Mouse (Mus musculus) liver, adult 2 months (tissue): ENCODE data around the gene Psmb5. TPM values are rescaled to one million over a fixed set of nuclear protein-coding genes. Genes with fewer than 3 reads are reported as not detected.

Experiments
- DNase-seq: peaks from one replicate; pipeline ENCODE4 v3.0.0-alpha.2; 2011; ENCODE audit warnings: low read depth, low spot score; ENCODE audit errors: extremely low read depth
- H3K27ac ChIP-seq: fragments of 200-500 bp; replicated peaks from 2 replicates; pipeline ENCODE4 v1.5.1; 2012; ENCODE audit warnings: low read depth, mild to moderate bottlenecking, control low read depth, inconsistent platforms, low read length; ENCODE audit not compliant: insufficient read depth
- H3K27me3 ChIP-seq: fragments of 200-500 bp; 2 replicates; pipeline ENCODE4 v1.6.1; 2012; ENCODE audit warnings: mild to moderate bottlenecking, moderate library complexity, low read length, inconsistent platforms; ENCODE audit not compliant: control insufficient read depth, insufficient read depth
- H3K36me3 ChIP-seq: fragments of 200-500 bp; 2 replicates; pipeline ENCODE4 v1.6.1; 2012; ENCODE audit warnings: low read length, inconsistent platforms; ENCODE audit not compliant: control insufficient read depth, insufficient read depth
- H3K4me1 ChIP-seq: fragments of 200-500 bp; 2 replicates; pipeline ENCODE4 v1.6.1; 2011; ENCODE audit warnings: low read length; ENCODE audit not compliant: control insufficient read depth, insufficient read depth
- H3K4me3 ChIP-seq: fragments of 200-500 bp; 2 replicates; pipeline ENCODE4 v1.5.1; 2011; ENCODE audit warnings: low read depth, mild to moderate bottlenecking, control low read depth, low read length, moderate library complexity; ENCODE audit not compliant: insufficient read depth
- H3K79me2 ChIP-seq: fragments of 200-500 bp; 2 replicates; pipeline ENCODE4 v1.6.1; 2012; ENCODE audit warnings: inconsistent platforms, mild to moderate bottlenecking, low read length, moderate library complexity; ENCODE audit not compliant: control insufficient read depth, insufficient read depth
- H3K9ac ChIP-seq: fragments of 200-500 bp; 2 replicates; pipeline ENCODE4 v1.6.1; 2012; ENCODE audit warnings: low read depth, mild to moderate bottlenecking, control low read depth, inconsistent platforms, low read length
- CTCF ChIP-seq: fragments of 200-500 bp; IDR thresholded peaks from 2 replicates; pipeline ENCODE4 v1.5.1; 2011; ENCODE audit warnings: low read depth, low read length, control low read depth
- POLR2A ChIP-seq: fragments of 200-500 bp; IDR thresholded peaks from 2 replicates; pipeline ENCODE4 v1.6.1; 2011; ENCODE audit warnings: low read length, control low read depth; ENCODE audit not compliant: insufficient read depth; ENCODE audit errors: extremely low read depth
- WGBS: fragments of 180-500 bp; shearing (Covaris S2); methylation state at CpG from one replicate; pipeline ENCODE4 v1.1.7; 2018; 5-methylcytosine and 5-hydroxymethylcytosine counted together
- polyA plus RNA-seq: library from polyadenylated mRNA; depleted of rRNA; stranded (reverse); fragments of >200 nt; gene quantifications from 2 replicates; pipeline ENCODE4 v1.2.3, GENCODE M21; 2012
- total RNA-seq: library from RNA; depleted of rRNA; stranded (reverse); fragments of >200 nt; gene quantifications from 2 replicates; pipeline ENCODE4 v1.2.3, GENCODE M21; 2014

Psmb5 gene
- total and polyA plus RNA-seq, 2 experiments: 181 to 217 TPM

DNA sequence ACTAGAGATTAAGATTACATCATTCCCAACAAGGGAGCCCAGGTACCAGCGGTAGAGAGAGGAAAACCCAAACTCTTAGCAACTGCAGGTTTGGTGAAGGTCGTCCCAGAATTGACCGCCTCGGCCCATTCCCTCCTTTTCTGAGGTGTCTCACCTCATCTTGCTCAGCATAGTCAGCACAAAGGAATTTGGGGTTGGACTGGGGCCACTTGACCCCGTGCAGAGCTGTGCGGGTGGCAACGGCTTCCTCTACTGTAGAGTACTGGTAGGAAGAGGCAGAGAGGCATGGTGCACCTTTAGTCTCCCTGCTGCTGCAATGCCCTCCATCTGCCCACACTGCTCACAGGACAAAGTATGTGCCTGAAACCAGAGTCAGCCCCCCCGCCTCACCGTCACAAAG lies 26.5 kb upstream of the Psmb5 start:
- no peaks in the 10 kb centered on the region for H3K79me2 ChIP-seq
- no peak overlapping the region for H3K9ac ChIP-seq
- TF ChIP-seq POLR2A (no peak), CTCF (no peak)
- WGBS: 87% methylated on average over 9 of the region's 9 CpGs
- no peak for DNase-seq
- peaks cover 50% of the 10 kb centered on the region for H3K36me3 ChIP-seq
- no peaks in the 10 kb centered on the region for H3K4me1 ChIP-seq
- no peak overlapping the region for H3K27ac ChIP-seq
- no peaks in the 10 kb centered on the region for H3K27me3 ChIP-seq
- no peak overlapping the region for H3K4me3 ChIP-seq

DNA sequence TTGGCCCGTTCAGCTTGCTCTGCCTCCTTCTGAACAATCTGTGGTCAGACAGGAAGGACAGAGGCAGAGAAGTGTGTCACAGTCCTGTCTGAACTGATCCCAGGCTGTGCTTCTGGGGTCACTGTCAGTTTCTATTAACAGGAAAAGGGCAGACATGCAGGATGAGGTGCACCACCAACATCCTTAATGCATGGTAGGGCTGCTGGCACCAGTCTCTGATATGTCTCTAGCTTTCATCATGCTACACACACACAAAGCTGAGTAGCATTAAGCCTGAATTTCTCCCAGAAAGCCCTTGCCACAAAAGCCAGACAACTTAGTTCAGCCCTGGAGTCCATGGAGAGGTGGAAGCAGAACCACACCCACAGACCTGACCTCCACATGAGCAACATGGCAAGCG lies 25.2 kb upstream of the Psmb5 start:
- DNase-seq: no peak
- Histone ChIP-seq H3K79me2 (no peaks in the 10 kb centered on the region), H3K27me3 (no peaks in the 10 kb centered on the region), H3K4me3 (no peak overlapping the region), H3K27ac (no peak overlapping the region), H3K4me1 (no peaks in the 10 kb centered on the region), H3K36me3 (peaks cover 43% of the 10 kb centered on the region), H3K9ac (no peak overlapping the region)
- 85% methylated on average over 2 of the region's 2 CpGs for WGBS
- TF ChIP-seq POLR2A (no peak), CTCF (no peak)

DNA sequence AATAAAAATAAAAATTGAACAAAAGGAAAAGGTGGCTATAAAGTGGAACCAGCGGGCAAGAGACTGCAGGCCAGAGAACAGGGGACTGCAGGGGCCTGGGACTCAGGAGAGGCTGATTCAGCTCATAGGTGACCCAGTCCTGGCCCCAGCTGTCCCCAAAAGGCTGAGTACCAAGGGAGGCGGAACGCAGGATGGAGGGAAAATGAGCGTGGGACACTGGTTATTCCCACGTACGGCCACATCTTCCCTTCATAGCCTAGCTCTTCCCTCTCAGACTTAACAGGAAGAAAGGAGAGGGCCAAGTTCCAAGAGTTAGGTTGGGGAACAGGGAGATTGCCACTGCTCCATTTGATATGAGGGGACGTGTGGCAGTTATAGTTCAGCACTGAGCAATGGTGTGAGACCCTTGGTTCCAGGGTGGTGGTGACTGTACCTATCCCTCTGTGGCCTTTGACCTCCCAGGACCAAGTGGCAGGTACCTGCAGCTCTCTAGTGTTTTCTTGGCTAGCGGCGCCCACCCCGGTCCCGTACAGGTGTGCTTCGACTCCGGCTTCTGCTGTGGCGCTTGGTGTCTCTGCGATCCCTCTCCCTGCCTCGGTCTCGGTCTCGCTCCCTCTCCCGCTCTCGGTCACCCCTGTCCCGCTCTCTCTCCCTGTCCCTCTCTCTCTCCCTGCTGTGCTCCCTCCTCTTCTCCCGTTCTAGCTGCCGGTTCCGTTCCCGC lies 24.6 kb upstream of the Psmb5 start:
- no peak for TF ChIP-seq POLR2A
- TF ChIP-seq CTCF: no peak
- no peak for DNase-seq
- no peak overlapping the region for H3K4me3 ChIP-seq
- no peaks in the 10 kb centered on the region for H3K79me2 ChIP-seq
- H3K27me3 ChIP-seq: no peaks in the 10 kb centered on the region
- peaks cover 39% of the 10 kb centered on the region for H3K36me3 ChIP-seq
- 92% methylated on average over 25 of the region's 25 CpGs for WGBS
- no peak overlapping the region for H3K27ac ChIP-seq
- H3K9ac ChIP-seq: no peak overlapping the region
- H3K4me1 ChIP-seq: no peaks in the 10 kb centered on the region

DNA sequence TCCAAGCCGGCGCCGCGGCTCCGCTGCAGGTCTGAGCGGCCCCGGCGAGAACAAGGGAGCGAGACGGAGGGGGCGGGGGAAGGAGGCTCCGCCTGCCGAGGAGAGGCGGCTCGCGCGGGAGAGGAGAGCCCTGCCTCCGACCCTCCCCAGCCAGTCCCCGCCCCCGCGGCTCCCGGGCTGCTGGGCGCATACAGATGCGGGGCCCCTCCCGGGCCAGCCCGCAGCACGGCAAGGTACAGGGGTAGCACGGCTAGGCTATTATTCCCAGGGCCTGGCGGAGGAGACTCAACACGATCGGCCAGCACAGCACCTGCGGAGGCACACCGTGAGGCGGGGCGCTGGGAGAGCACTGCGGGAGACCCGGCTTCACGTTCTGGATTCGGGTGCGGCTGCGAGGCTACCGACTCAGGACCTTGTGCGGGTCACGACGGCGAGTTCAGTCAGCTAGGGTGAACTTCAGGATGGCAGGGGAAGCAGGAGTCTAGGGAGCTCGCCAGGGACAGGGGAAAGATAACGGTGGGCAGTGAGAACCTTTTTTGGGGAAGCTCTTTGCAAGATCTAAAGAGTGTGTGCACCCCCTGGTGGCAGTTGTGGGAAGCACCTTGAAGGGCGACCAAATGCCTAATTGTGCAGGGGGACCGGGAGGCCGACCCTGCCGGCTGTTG lies 23.6 kb upstream of the Psmb5 start, which contains the start of gene Cdh24:
Gene Cdh24 (minus strand): TSS at position 60 of the 665 bp plus-strand sequence.
- H3K4me1 ChIP-seq: no peaks in the 10 kb centered on the region
- H3K79me2 ChIP-seq: no peaks in the 10 kb centered on the region
- peaks cover 30% of the 10 kb centered on the region for H3K36me3 ChIP-seq
- no peak within 1 kb of the TSS for H3K27ac ChIP-seq
- DNase-seq: peak; percentile 50
- H3K9ac ChIP-seq: peak within 1 kb of the TSS; percentile 55
- no peaks in the 10 kb centered on the region for H3K27me3 ChIP-seq
- peak within 1 kb of the TSS; percentile 58 for H3K4me3 ChIP-seq
- whole genome bisulfite sequencing: under 1% methylated on average over 52 of the region's 52 CpGs
- TF ChIP-seq POLR2A (no peak), CTCF (peak; percentile 83)

DNA sequence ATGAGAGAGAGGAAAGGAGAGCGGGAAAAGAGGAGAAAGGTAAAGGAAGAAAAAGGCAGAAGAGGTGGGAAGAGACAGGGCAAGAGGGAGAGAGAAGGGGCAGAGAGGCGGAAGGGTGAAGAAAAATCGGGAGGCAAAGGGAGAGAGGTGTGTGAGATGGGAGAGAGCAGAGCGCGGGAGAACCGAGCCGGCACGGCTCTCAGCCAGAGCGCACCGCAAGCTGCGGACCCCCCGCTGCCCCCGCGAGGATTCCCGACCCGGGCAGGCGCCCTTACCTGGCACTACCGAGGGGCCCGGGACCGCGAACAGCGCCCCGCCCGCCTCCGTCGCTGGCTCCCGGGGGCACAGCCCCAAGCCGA lies 23.1 kb upstream of the Psmb5 start, which contains the start of gene Gm17606:
Gene Gm17606 (plus strand): TSS at position 7 of the 359 bp plus-strand sequence.
- H3K36me3 ChIP-seq: peaks cover 25% of the 10 kb centered on the region
- TF ChIP-seq POLR2A: no peak
- TF ChIP-seq CTCF: no peak
- peak within 1 kb of the TSS; percentile 55 for H3K9ac ChIP-seq
- no peaks in the 10 kb centered on the region for H3K27me3 ChIP-seq
- 3% methylated on average over 27 of the region's 28 CpGs for WGBS
- peak within 1 kb of the TSS; percentile 58 for H3K4me3 ChIP-seq
- no peak within 1 kb of the TSS for H3K27ac ChIP-seq
- H3K79me2 ChIP-seq: no peaks in the 10 kb centered on the region
- no peaks in the 10 kb centered on the region for H3K4me1 ChIP-seq
- no peak for DNase-seq

DNA sequence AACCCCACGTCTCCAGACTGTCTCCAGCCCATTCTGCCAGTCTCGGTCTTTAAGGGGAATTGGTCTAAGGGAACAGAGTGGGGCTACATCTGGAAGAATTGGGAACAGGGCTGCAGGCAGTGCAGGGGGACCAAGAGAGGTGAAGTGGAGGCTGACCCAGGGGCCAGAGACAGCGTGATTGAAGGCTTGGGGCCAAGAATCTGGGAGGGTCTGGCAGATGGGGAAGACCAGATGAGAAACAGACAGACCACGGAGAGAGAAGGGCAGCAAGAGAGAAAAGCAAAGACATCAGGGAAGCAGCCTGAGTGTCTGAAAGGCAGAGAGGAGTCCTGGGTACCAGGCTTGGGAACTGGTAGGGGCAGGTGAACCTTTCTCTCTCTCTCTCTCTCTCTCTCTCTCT lies 22.3 kb upstream of the Psmb5 start:
- DNase-seq: no peak
- no peak overlapping the region for H3K9ac ChIP-seq
- no peaks in the 10 kb centered on the region for H3K79me2 ChIP-seq
- WGBS: 75% methylated on average over 4 of the region's 4 CpGs
- H3K36me3 ChIP-seq: peaks cover 18% of the 10 kb centered on the region
- TF ChIP-seq POLR2A: no peak
- TF ChIP-seq CTCF: no peak
- no peaks in the 10 kb centered on the region for H3K4me1 ChIP-seq
- H3K27me3 ChIP-seq: no peaks in the 10 kb centered on the region
- H3K4me3 ChIP-seq: no peak overlapping the region
- no peak overlapping the region for H3K27ac ChIP-seq
